Mouse (Mus musculus) olfactory bulb, adult 2 months (tissue): Measurements from ENCODE around the gene Rnase10. TPM values are rescaled to one million over a fixed set of nuclear protein-coding genes. Genes with fewer than 3 reads are reported as not detected.
"Not testable (repeated sequence)": the region's sequence is repeated elsewhere in the genome, so short reads cannot be mapped to it uniquely, and the experiment has no call there.

ENCODE experiments used
- H3K27ac ChIP-seq: fragments of 200-500 bp; 2 replicates; pipeline ENCODE4 v1.5.1; 2012; ENCODE audit warnings: low read depth, low read length; ENCODE audit not compliant: insufficient read depth
- H3K4me1 ChIP-seq: fragments of 200-500 bp; 2 replicates; pipeline ENCODE4 v1.6.1; 2012; ENCODE audit warnings: low read length; ENCODE audit not compliant: control insufficient read depth, insufficient read depth
- H3K4me3 ChIP-seq: fragments of 200-500 bp; 2 replicates; pipeline ENCODE4 v1.5.1; 2012; ENCODE audit warnings: mild to moderate bottlenecking, low read depth, low read length, moderate library complexity; ENCODE audit not compliant: insufficient read depth
- CTCF ChIP-seq: fragments of 200-500 bp; IDR thresholded peaks from 2 replicates; pipeline ENCODE4 v1.5.1; 2012; ENCODE audit warnings: low read depth, mild to moderate bottlenecking, low read length, moderate library complexity; ENCODE audit not compliant: insufficient read depth
- POLR2A ChIP-seq: fragments of 200-500 bp; IDR thresholded peaks from 2 replicates; pipeline ENCODE4 v1.6.1; 2012; ENCODE audit warnings: mild to moderate bottlenecking, low read depth, low read length, moderate library complexity; ENCODE audit not compliant: insufficient read depth
- WGBS: fragments of 180-500 bp; shearing (Covaris S2); methylation state at CpG from one replicate; pipeline ENCODE4 v1.1.7; 2018; 5-methylcytosine and 5-hydroxymethylcytosine counted together
- polyA plus RNA-seq: library from polyadenylated mRNA; stranded (reverse); fragments of >200 nt; gene quantifications from 2 replicates; pipeline ENCODE4 v1.2.4, GENCODE M21; 2012; ENCODE audit warnings: low replicate concordance; ENCODE audit not compliant: missing spikeins, insufficient read depth, insufficient read length

The Rnase10 gene
- polyA plus RNA-seq, 1 experiment = not detected

- H3K4me1 ChIP-seq = no peaks in the 10 kb centered on the region
- no peak overlapping the region for H3K27ac ChIP-seq
- no peak for TF ChIP-seq CTCF
- no peak for TF ChIP-seq POLR2A
- H3K4me3 ChIP-seq = no peak overlapping the region
- 77% methylated on average over 5 of the region's 5 CpGs for WGBS
These were observed 32.5 kb upstream of the Rnase10 start for GRCm38 (mm10) chr14:50975001-50975400.

- no peak for TF ChIP-seq POLR2A
- no peak for TF ChIP-seq CTCF
- no peak overlapping the region for H3K27ac ChIP-seq
- H3K4me1 ChIP-seq = no peaks in the 10 kb centered on the region
- H3K4me3 ChIP-seq = no peak overlapping the region
- WGBS = 16% methylated on average over 9 of the region's 9 CpGs
These were observed 30.9 kb upstream of the Rnase10 start for GRCm38 (mm10) chr14:50976674-50977073.

DNA sequence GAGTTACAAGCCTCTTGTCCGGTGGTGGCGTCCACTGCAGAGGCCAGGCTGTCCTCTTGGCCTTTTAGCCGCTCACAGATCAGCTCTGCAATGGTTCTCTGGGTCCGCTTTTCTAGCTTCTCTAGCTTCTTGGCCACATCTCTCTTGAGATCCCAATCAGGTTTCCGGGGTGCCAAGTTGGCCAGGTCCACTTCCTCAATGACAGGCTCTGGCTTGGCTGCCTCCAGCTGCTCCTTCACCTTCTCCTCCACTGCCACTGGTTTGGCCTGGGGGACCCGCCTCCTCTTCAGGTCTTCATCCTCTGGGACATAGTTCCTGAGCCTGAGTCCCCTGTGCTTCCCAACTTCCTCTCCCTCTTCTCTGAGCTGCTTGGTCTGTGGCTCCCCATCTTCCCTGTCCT, 29.1 kb upstream of the Rnase10 start:
- not testable (repeated sequence) for H3K4me1 ChIP-seq, H3K27ac ChIP-seq, H3K4me3 ChIP-seq
- 92% methylated on average over 6 of the region's 6 CpGs for WGBS

DNA sequence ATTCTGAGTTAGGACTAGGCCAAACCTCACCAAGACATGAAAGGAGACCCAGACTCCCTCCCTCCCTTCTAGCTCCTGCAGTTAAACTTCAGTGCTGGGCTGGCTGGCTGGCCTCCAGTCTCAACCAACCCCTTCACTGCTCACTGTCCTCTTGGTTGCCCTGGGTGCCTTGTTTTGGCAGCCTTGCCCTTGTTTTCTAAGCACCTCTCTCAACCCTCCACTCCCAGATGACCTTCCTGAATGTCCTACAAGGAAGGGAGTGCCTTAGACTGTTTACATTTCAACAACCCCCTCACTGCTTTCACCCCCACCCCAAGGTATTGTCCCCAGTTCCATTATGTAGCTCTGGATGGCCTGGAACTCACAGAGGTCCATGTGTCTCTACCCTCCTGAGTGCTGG, 27.9 kb upstream of the Rnase10 start:
- no peaks in the 10 kb centered on the region for H3K4me1 ChIP-seq
- no peak overlapping the region for H3K27ac ChIP-seq
- TF ChIP-seq POLR2A (no peak), CTCF (no peak)
- H3K4me3 ChIP-seq = no peak overlapping the region

DNA sequence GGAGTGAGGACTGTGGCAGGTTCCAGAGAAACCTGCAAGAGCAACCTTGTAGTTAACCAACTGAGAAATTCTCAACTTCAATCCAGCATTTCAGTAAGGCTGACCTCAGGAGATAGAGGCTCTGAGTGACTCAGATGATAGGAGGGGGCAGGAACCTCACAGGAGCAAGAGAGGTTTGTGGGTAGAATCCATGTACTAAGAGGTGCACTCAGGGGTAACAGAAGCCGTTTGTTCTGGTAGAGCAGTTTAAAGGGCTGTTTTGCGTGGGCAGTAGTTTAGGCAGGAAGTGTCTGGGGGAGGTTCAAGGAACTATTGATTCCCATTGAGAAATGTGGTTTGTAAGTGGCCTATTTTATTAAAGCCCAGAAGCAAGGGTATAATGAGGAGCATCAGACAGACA, 26.3 kb upstream of the Rnase10 start:
- H3K4me3 ChIP-seq = no peak overlapping the region
- no peaks in the 10 kb centered on the region for H3K4me1 ChIP-seq
- TF ChIP-seq POLR2A (no peak), CTCF (no peak)
- WGBS = 23% methylated on average over 2 of the region's 2 CpGs
- H3K27ac ChIP-seq = no peak overlapping the region

DNA sequence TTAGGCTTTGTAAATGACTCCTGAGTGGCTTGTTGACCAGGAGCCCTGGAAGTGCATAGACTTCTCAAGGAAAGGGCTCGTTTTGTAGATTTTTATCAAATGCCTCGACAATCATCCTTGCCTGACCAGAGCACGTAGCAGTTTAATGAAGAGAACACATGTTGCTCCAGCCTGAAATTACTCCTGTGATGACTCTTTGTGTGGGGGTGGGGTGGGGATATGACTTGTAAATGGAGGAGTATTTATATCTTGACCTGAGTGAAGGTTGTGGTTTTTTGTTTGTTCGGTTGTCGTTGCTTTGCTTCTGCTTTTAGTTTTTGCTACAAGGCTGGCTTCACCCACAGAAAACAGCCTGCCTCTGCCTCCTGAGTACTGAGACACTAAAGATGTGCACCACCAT, 25.7 kb upstream of the Rnase10 start:
- WGBS = 81% methylated on average over 5 of the region's 5 CpGs
- Histone ChIP-seq H3K4me1 (no peaks in the 10 kb centered on the region), H3K27ac (no peak overlapping the region), H3K4me3 (no peak overlapping the region)
- TF ChIP-seq CTCF (no peak), POLR2A (no peak)

DNA sequence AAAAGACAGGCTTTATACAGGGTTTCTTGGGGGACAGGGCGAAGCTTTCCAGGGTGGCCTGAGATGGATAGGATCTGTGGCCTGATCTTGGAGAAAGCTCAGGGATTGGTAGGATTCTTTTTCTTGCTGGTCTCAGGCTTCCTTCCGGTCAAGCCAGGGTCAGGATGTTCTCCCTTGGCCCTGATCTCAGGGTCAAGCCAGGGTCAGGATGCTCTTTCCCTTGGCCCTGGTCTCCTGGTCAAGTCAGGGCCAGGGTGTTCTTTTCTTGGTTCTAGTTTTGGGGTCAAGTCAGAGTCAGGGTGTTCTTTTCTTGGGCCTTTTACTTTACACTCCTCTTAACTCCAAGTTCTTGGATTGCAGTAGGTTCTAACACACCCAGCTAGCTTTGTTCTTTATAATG, 19.9 kb upstream of the Rnase10 start:
- Histone ChIP-seq H3K4me3 (no peak overlapping the region), H3K4me1 (no peaks in the 10 kb centered on the region), H3K27ac (no peak overlapping the region)
- WGBS = 97% methylated on average over 2 of the region's 2 CpGs
- TF ChIP-seq CTCF = no peak

- TF ChIP-seq CTCF (no peak), POLR2A (no peak)
- H3K4me3 ChIP-seq = no peak overlapping the region
- H3K27ac ChIP-seq = no peak overlapping the region
- no peaks in the 10 kb centered on the region for H3K4me1 ChIP-seq
- WGBS = 88% methylated on average over 3 of the region's 3 CpGs
These were observed 16.5 kb upstream of the Rnase10 start for GRCm38 (mm10) chr14:50991037-50991436.

DNA sequence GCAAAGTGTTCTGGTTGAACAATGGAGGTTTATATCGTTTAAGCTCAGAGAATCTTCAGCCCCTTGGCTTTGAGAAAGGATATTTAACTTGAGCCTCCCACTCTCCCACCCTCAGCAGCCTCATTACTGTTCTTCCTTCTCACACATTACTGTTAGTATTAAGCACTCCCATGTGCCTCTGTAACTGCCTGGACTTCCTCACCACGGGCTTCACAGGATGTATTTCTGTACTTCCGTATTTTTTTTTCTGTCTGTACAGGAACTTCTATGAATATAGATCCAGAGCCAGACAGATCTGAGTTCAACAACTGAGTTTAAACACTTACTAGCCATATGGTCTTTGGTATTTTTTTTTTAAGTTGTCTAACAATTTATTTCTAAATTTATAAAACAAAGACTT, 10.5 kb upstream of the Rnase10 start:
- H3K4me1 ChIP-seq = no peaks in the 10 kb centered on the region
- H3K4me3 ChIP-seq = no peak overlapping the region
- WGBS = 59% methylated on average over 3 of the region's 3 CpGs
- no peak overlapping the region for H3K27ac ChIP-seq
- no peak for TF ChIP-seq CTCF
- no peak for TF ChIP-seq POLR2A

- Histone ChIP-seq H3K4me3 (no peak overlapping the region), H3K27ac (no peak overlapping the region), H3K4me1 (no peaks in the 10 kb centered on the region)
- 87% methylated on average over 2 of the region's 2 CpGs for WGBS
- no peak for TF ChIP-seq POLR2A
- TF ChIP-seq CTCF = no peak
These were observed 9.4 kb upstream of the Rnase10 start for GRCm38 (mm10) chr14:50997999-50998666.
